Mouse (Mus musculus): ENCODE results near the gene Rps28.
"Not testable (repeated sequence)": the region's sequence is repeated elsewhere in the genome, so short reads cannot be mapped to it uniquely, and the experiment has no call there.

The Rps28 gene

DNA sequence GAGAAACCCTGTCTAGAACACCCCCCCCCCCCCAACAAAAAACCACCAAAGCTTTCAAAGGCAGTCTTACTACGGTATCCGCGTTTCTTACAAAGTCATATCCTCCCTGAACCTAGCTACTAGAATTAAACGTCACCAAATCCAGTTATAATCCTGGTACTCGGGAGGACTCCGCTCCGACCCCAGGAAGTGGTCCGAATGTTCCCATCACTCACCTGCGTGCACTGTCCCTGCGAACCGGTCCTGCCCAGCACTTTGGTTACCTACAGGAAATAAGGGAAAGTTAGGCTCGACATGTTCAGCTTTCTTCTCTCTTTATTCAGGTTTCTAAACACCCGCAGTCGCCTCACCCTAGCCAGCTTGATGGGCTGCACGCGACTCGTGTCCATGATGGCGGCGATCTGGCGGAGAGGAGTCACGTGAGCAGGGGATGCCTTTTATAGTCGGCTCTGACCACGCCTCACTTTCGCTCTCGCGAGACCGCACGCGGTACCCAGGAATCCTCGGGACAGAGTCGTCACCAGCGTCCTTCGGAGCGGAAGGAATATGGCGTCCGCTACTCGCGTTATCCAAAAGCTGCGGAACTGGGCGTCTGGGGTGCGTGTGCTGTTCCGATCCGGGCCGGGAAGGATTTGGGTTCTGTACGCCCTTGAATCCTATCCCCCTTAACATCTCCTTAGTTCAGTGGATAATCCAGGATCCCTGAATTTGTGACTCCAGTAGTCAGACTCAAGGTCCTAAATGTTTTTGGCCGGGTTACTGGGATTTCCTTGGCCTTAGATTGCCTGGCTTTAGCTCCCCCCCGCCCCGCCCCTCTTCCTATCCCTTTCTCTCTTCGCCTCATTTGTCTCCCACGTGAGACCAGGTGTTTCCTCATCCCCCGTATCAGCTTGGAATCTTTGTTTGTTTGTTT lies at the start of gene Rps28, which contains the start of gene Ndufa7:
Gene Rps28, minus strand, starts transcription at position 479 of the 913 bp plus-strand sequence.
Gene Ndufa7, plus strand, starts transcription at position 489 of the 913 bp plus-strand sequence.
- DNase-seq, result peak; percentile 95

DNA sequence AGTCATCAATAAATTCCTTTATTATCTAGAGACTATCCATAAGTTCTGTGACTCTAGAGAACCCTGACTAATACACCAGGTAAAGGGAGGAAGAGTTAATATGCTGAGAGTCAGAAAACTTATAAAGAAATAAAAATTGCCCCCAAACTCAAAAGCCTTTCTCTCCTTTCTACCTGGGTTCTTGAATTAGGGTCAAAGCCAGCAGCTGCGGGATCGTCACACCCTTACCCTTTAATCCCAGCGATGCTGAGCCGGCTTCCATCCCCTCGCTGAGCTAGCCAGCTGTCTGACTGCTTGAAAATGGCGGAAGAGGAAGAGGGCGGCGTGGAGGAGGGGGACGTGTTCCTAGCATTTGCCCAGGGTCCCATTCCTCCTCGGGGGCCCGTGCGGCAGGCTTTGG lies 49.2 kb upstream of the Rps28 start, which contains the start of gene Gm7029:
Gene Gm7029, plus strand, starts transcription at position 301 of the 400 bp plus-strand sequence.
- not testable (repeated sequence) for DNase-seq

DNA sequence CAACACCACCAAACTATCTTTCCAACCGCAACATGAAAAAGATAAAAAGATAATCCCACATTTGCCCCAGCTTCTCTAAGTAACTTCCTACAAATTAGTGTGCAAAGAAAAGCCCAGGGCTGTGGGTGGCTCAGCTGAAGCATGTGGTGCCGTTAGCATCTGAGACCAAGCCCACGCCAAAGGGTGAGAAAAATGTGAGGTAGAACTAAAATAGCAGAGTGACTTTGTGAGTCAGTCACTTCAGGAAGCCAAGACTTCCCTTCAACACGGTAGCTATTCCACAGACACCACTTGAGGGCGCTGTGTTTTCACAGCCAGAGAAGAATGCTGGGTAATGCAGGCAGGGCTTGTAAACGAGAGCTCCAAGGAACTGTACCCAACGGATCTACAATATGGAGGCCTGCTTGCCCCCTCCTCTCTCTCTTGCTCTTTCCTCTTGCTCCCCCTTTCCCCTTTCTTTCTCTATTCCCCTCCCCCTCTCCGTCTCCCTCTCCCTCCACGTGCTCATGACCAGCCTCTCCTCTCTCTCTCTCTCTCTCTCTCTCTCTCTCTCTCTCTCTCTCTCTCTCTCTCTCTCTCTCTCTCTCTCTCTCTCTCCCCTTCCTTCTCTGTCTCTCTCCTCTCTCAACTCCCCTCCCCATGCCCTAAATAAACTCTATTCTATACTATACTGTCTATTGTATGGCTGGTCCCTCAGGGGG lies 41.1 kb upstream of the Rps28 start:
- peak; percentile 34 for DNase-seq

DNA sequence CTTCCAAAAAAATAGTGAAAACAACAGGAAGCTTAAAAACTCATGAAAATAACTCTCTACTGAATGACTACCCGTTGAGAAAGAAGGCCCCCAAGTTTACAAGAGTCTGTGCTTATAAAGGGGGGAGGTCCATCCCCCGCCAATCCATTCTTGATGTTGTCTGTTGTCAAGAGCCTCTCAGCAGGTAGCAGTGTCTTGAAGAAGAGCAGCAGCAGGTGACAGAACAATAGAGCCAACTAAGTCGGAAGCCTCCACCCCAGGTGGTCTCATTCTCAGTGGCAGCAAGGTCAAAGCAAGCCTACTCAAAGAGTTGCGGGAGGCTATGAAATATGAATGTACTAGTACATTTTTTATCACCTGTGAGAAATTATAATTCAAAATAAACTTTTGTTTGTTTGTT lies 33.5 kb upstream of the Rps28 start:
- DNase-seq, result no peak

GRCm38 (mm10) chr17:33851331-33851730 lies 27.0 kb upstream of the Rps28 start:
- DNase-seq, result no peak

- no peak for DNase-seq
Measured at GRCm38 (mm10) chr17:33848139-33848538, 23.8 kb upstream of the Rps28 start.

DNA sequence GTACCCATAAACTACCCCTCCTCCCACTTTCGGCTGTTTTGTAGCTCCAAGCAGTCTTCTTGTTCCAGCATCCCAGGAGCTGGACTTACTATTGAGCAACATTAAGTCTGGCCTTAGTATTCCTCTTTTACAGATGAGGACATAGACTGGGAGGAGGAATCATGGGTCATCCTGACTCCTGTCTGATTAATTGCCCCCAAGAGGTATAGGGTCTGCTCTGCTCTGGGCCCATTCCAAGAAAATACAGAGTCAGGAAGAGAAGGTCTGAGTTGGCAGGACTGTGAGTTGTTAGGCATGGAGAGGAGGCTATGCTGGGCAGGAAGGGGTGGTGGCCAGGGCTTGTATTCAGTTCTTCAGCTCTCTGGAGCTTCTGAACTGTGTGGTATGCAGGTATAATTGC lies 19.8 kb upstream of the Rps28 start:
- DNase-seq, result no peak

- DNase-seq, result peak; percentile 93
Measured at GRCm38 (mm10) chr17:33842966-33843795, 18.8 kb upstream of the Rps28 start, which contains the start of gene Cd320. Gene Cd320, plus strand, starts transcription at chr17:33843091.

- DNase-seq, result no peak
Measured at GRCm38 (mm10) chr17:33829561-33829960, 5.2 kb upstream of the Rps28 start.

DNA sequence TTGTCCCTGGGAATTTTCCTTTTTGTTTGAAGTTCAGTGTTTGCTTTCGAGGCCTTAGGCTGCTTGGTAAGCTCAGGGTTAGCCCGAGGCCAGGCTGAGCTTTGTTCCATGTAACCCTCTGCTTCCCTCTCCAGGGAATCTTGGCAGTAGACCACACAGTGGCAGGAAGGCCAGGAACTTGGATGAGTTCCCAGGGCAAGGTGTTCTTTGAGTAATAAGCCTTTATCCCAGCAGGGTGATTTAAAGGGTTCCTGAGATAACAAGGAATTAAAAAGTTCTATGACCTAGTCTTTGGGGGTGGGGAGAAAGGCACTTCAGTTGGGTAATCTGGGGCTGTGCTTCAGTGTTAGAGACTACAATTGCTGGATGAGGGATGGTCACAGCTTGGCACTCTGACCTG lies 4.5 kb upstream of the Rps28 start:
- DNase-seq, result peak; percentile 90

- DNase-seq, result peak; percentile 57
Measured at GRCm38 (mm10) chr17:33826850-33827249, 2.5 kb upstream of the Rps28 start.

- DNase-seq, result no peak
Measured at GRCm38 (mm10) chr17:33825462-33825861, 1.1 kb upstream of the Rps28 start.

GRCm38 (mm10) chr17:33824997-33825330 lies 602 bp upstream of the Rps28 start:
- not testable (repeated sequence) for DNase-seq

- not testable (repeated sequence) for DNase-seq
Measured at GRCm38 (mm10) chr17:33823171-33823570, 1.2 kb downstream of the Rps28 start.

DNA sequence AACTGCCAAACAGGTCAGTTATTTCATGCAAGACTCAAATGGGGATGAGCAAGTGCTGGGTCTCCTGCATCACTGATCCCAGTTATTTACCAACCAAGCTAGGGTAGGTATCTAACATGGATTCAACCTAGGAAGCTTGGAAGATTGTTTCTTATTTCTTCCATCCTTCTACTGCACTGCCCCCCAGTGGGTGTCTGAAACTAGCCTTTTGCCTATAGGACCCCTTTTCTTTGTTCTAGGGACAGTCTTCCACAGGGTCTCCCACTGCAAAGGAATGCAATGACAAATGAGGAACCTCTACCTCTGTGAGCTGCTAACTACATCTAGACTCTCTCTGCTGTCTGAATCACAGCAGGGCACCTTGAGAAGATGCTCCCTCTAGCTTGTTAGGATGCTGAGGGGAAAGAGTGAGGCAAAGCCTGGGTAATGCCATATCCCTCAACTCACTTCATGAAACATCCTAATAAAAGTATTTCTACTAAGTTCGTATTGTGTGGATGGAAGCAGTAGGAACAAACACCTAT lies 1.9 kb downstream of the Rps28 start:
- no peak for DNase-seq

- DNase-seq, result no peak
Measured at GRCm38 (mm10) chr17:33817969-33818643, 6.3 kb downstream of the Rps28 start.

DNA sequence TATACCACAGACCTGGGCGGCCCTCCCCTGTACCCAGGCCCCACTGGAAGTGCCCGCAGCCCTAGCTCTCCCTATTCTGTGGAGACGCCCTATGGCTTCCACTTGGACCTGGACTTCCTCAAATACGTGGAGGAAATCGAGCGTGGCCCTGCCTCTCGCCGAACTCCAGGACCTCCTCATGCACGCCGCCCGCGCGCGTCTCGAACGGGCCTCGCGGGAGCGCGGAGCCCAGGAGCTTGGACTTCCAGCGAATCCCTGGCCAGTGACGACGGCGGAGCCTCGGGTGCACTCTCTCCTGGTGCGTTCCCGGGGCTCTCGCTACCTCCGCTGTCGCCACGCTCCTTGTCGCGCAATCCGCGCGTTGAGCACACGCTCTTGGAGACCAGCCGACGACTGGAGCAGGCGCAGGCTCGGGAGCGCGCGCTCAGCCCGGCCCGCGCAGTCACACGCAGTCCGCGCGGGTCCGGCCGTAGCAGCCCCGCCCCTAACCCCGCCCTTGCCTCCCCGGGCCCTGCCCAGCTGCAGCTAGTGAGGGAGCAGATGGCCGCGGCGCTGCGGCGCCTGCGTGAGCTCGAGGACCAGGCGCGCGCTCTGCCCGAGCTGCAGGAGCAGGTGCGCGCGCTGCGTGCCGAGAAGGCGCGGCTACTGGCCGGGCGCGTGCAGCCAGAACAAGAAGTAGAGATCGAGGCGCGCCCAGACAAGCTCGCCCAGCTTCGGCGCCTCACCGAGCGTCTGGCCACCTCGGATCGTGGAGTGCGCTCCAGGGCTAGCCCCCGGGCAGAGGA lies 7.0 kb downstream of the Rps28 start:
- DNase-seq, result peak; percentile 90

- no peak for DNase-seq
Measured at GRCm38 (mm10) chr17:33816612-33817011, 7.8 kb downstream of the Rps28 start.

DNA sequence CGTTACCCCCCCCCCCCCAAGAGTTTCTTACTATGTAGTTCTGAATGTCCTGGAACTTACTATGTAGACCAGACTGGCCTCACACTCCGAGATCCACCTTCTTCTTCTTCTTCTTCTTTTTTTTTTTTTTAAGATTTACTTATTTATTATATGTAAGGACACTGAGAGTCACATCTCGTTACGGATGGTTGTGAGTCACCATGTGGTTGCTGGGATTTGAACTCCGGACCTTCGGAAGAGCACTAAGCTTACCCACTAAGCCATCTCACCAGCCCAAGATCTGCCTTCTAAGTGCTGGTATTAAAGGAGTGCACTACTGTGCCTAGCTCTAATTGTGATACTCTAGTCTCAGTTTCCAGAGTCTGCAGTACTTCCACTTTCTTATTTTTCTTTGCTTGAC lies 9.0 kb downstream of the Rps28 start:
- DNase-seq, result no peak

DNA sequence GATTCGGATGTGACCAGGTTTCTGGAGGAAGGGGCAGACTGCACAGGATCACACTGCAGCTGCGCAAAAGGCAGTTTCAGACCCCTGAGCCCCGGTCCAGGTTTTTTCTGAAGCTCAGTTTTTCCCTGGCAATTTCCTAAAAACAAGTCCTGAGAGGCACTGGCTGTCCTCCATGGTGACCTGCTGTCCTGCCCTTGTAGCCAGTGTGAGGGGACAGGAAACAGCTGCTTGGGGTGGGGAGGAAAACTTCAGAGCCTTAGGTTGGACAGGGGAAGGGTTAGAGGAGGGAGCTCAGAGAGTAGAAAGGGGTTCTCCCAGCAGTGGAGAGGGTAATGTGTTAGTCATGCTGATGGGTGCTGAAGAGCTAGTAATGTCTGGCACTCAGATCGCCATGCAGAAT lies 11.4 kb downstream of the Rps28 start:
- DNase-seq, result peak; percentile 64

DNA sequence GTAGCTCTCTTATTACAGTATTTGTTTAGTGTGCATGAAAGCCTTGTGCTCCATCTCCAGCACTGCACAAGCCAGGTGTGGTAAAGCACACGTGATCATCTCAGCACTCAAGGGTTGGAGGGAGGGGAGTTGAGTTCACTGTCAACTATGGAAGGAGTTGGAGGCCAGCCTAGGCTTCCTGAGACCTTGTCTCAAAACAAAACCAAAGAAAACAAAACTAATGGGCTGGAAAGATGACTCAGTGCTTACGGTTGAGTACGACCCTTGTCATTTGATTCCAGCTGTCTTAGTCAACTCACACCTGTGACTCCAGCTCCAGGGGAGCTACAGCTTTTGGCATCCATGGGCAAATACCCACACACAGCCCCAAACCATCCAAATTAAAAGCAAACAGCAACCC lies 11.9 kb downstream of the Rps28 start:
- no peak for DNase-seq

Measured in kidney, adult 11 months (tissue).